Mouse (Mus musculus) layer of hippocampus, adult 2 months (tissue): ENCODE measurements around the gene Rnf115. TPM values are rescaled to one million over a fixed set of nuclear protein-coding genes. Genes with fewer than 3 reads are reported as not detected.
A peak's percentile ranks its signal among the peaks of the same experiment; 100 is the strongest.

Experiments used
- DNase-seq, 2 experiments: peaks; one replicate each; pipeline ENCODE4 v3.0.0; 2022; ENCODE audit warnings: low spot score in 2 of 2
- H3K27ac ChIP-seq: fragments of 200-600 bp; 2 replicates; pipeline ENCODE4 v1.8.1; 2022
- H3K4me3 ChIP-seq: fragments of 200-600 bp; 2 replicates; pipeline ENCODE4 v1.8.1; 2022; ENCODE audit warnings: mild to moderate bottlenecking
- CTCF ChIP-seq: fragments of 200-600 bp; conservative IDR thresholded peaks from 2 replicates; pipeline ENCODE4 v1.8.1; 2022; ENCODE audit warnings: antibody characterized with exemption, mild to moderate bottlenecking, moderate library complexity
- total RNA-seq, 2 experiments: library from RNA; stranded (reverse); gene quantifications; 2 replicates each; pipeline ENCODE4 v1.2.3; 2021

Gene Rnf115
- total RNA-seq, 2 experiments from 2014 or later = 59.7 to 61.3 TPM

GRCm38 (mm10) chr3:96757691-96758090 is 30.2 kb downstream of the Rnf115 start:
- TF ChIP-seq CTCF = no peak
- Histone ChIP-seq H3K27ac (no peak overlapping the region), H3K4me3 (no peak overlapping the region)
- DNase-seq = no peak

- peak overlapping the region; percentile 64 for H3K27ac ChIP-seq
- DNase-seq = peak in 1 of 2 experiments; percentile 49
- no peak for TF ChIP-seq CTCF
Observed at GRCm38 (mm10) chr3:96759695-96760094, 32.2 kb downstream of the Rnf115 start.

GRCm38 (mm10) chr3:96764528-96764927 is 37.1 kb downstream of the Rnf115 start:
- no peak for DNase-seq
- H3K4me3 ChIP-seq = no peak overlapping the region
- TF ChIP-seq CTCF = no peak
- no peak overlapping the region for H3K27ac ChIP-seq

More at GRCm38 (mm10) chr3:96759695-96760094, 32.2 kb downstream of the Rnf115 start:
- no peak overlapping the region for H3K4me3 ChIP-seq

GRCm38 (mm10) chr3:96769971-96770370 is 42.5 kb downstream of the Rnf115 start:
- no peak for TF ChIP-seq CTCF
- no peak for DNase-seq
- H3K27ac ChIP-seq = no peak overlapping the region
- no peak overlapping the region for H3K4me3 ChIP-seq

GRCm38 (mm10) chr3:96772949-96773348 is 45.5 kb downstream of the Rnf115 start:
- Histone ChIP-seq H3K4me3 (no peak overlapping the region), H3K27ac (no peak overlapping the region)
- 0 out of 2 replicates have a peak, but pooled peaks have one; percentile 10 for TF ChIP-seq CTCF
- no peak for DNase-seq

- H3K27ac ChIP-seq = no peak overlapping the region
- H3K4me3 ChIP-seq = no peak overlapping the region
- no peak for TF ChIP-seq CTCF
- no peak for DNase-seq
Observed at GRCm38 (mm10) chr3:96777120-96777519, 49.7 kb downstream of the Rnf115 start.

GRCm38 (mm10) chr3:96782236-96782635 is 54.8 kb downstream of the Rnf115 start:
- Histone ChIP-seq H3K27ac (peak overlapping the region; percentile 36), H3K4me3 (no peak overlapping the region)
- no peak for DNase-seq
- TF ChIP-seq CTCF = no peak

- no peak for DNase-seq
- TF ChIP-seq CTCF = no peak
Observed at GRCm38 (mm10) chr3:96787784-96788183, 60.3 kb downstream of the Rnf115 start.

GRCm38 (mm10) chr3:96788506-96788905 is 61.0 kb downstream of the Rnf115 start:
- DNase-seq = peak; percentile 19 to 28
- Histone ChIP-seq H3K4me3 (no peak overlapping the region), H3K27ac (peak overlapping the region; percentile 66)
- TF ChIP-seq CTCF = no peak

More at GRCm38 (mm10) chr3:96787784-96788183, 60.3 kb downstream of the Rnf115 start:
- Histone ChIP-seq H3K4me3 (no peak overlapping the region), H3K27ac (no peak overlapping the region; the same call in 1 of the 2 replicates)

- no peak for TF ChIP-seq CTCF
- DNase-seq = no peak
- Histone ChIP-seq H3K4me3 (no peak overlapping the region), H3K27ac (no peak overlapping the region)
Observed at GRCm38 (mm10) chr3:96800254-96800653, 72.8 kb downstream of the Rnf115 start.

- no peak for TF ChIP-seq CTCF
- Histone ChIP-seq H3K4me3 (no peak overlapping the region), H3K27ac (no peak overlapping the region)
- no peak for DNase-seq
Observed at GRCm38 (mm10) chr3:96802214-96802613, 74.8 kb downstream of the Rnf115 start.

- Histone ChIP-seq H3K27ac (no peak overlapping the region), H3K4me3 (no peak overlapping the region)
- no peak for TF ChIP-seq CTCF
- DNase-seq = no peak
Observed at GRCm38 (mm10) chr3:96808136-96808535, 80.7 kb downstream of the Rnf115 start.

GRCm38 (mm10) chr3:96808651-96809050 is 81.2 kb downstream of the Rnf115 start:
- TF ChIP-seq CTCF = no peak
- Histone ChIP-seq H3K27ac (no peak overlapping the region), H3K4me3 (no peak overlapping the region)
- no peak for DNase-seq

- Histone ChIP-seq H3K27ac (no peak overlapping the region), H3K4me3 (no peak overlapping the region)
- no peak for TF ChIP-seq CTCF
Observed at GRCm38 (mm10) chr3:96811232-96811631, 83.8 kb downstream of the Rnf115 start.

GRCm38 (mm10) chr3:96812395-96813091 is 85.1 kb downstream of the Rnf115 start:
- TF ChIP-seq CTCF = peak; percentile 79
- H3K4me3 ChIP-seq = peak overlapping the region; percentile 41
- DNase-seq = peak; percentile 64 to 82
- H3K27ac ChIP-seq = no peak overlapping the region

More at GRCm38 (mm10) chr3:96811232-96811631, 83.8 kb downstream of the Rnf115 start:
- no peak for DNase-seq
